Mouse (Mus musculus) stomach, embryonic 16.5 days (tissue): ENCODE results near the gene Hunk. TPM values are rescaled to one million over a fixed set of nuclear protein-coding genes. Genes with fewer than 3 reads are reported as not detected.

Experiments
- ATAC-seq: fragments of 200-750 bp; cut with Nextera tagmentation; 2 replicates; pipeline ENCODE4 v1.8.0; 2017; ENCODE audit warnings: moderate number of reproducible peaks, moderate TSS enrichment; ENCODE audit not compliant: insufficient read depth, low FRiP score
- H3K27ac ChIP-seq: fragments of 300-500 bp; sonication (generic); 2 replicates; pipeline ENCODE4 v1.5.1; 2014; ENCODE audit warnings: low read length
- H3K27me3 ChIP-seq: fragments of 300-500 bp; sonication (generic); 2 replicates; pipeline ENCODE4 v1.6.1; 2014; ENCODE audit warnings: low read length, control low read depth, mixed read lengths; ENCODE audit not compliant: control insufficient read depth, insufficient read depth
- H3K36me3 ChIP-seq: fragments of 300-500 bp; sonication (generic); 2 replicates; pipeline ENCODE4 v1.6.1; 2014; ENCODE audit warnings: low read length; ENCODE audit not compliant: control insufficient read depth, insufficient read depth
- H3K4me1 ChIP-seq: fragments of 300-500 bp; sonication (generic); 2 replicates; pipeline ENCODE4 v1.6.1; 2014; ENCODE audit warnings: low read length, control low read depth, mixed read lengths; ENCODE audit not compliant: control insufficient read depth, insufficient read depth
- H3K4me2 ChIP-seq: fragments of 300-500 bp; sonication (generic); 2 replicates; pipeline ENCODE4 v1.6.1; 2014; ENCODE audit warnings: low read depth, low read length, mixed read lengths
- H3K4me3 ChIP-seq: fragments of 300-500 bp; sonication (generic); replicated peaks from 2 replicates; pipeline ENCODE4 v1.5.1; 2014; ENCODE audit warnings: mild to moderate bottlenecking, low read length
- H3K9ac ChIP-seq: fragments of 300-500 bp; sonication (generic); 2 replicates; pipeline ENCODE4 v1.6.1; 2014; ENCODE audit warnings: low read length
- H3K9me3 ChIP-seq: fragments of 300-500 bp; sonication (generic); replicated peaks from 2 replicates; pipeline ENCODE4 v1.6.1; 2016; ENCODE audit warnings: low read length, control low read depth; ENCODE audit not compliant: control insufficient read depth
- WGBS: fragments of 180-500 bp; shearing (Covaris S2); extraction: QIAGEN DNeasy Blood & Tissue Kit; methylation state at CpG from one replicate; pipeline ENCODE4 v1.1.7; 2014; 5-methylcytosine and 5-hydroxymethylcytosine counted together
- polyA plus RNA-seq: library from polyadenylated mRNA; unstranded; fragments of >200 nt; fragmentation: Nextera tagmentation; extraction: Ambion mirVana; gene quantifications from 2 replicates; pipeline ENCODE4 v1.2.1, GENCODE M21; 2015

The Hunk gene
- polyA plus RNA-seq, 1 experiment from 2014 or later, result 6.0 TPM

DNA sequence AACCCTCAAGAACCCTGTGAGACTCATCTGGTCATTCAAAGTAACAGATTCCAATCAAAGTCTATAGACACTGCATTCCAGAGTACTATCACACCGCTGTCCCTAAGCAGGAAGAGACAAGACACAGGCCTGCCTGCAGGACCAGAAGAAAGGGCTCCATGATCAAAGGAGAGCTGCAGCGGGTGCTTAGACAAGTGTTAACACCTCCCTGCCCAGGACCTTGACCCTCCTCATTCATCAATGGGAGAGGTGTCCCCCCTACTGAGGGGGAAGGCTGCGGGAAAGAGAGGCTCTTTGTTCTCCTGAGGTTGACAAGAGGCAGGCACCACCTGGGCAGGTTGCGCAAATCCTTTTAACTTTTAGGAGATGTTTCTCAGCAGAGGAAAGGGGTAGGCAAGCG, 51.5 kb downstream of the Hunk start:
- ATAC-seq, result no peak
- Histone ChIP-seq H3K27me3 (no peaks in the 10 kb centered on the region), H3K4me2 (no peak overlapping the region), H3K27ac (no peak overlapping the region), H3K4me1 (no peaks in the 10 kb centered on the region), H3K9me3 (peaks cover 7% of the 10 kb centered on the region), H3K9ac (no peak overlapping the region), H3K4me3 (no peak overlapping the region), H3K36me3 (peaks cover 12% of the 10 kb centered on the region)
- 50% methylated on average over 5 of the region's 5 CpGs for WGBS

DNA sequence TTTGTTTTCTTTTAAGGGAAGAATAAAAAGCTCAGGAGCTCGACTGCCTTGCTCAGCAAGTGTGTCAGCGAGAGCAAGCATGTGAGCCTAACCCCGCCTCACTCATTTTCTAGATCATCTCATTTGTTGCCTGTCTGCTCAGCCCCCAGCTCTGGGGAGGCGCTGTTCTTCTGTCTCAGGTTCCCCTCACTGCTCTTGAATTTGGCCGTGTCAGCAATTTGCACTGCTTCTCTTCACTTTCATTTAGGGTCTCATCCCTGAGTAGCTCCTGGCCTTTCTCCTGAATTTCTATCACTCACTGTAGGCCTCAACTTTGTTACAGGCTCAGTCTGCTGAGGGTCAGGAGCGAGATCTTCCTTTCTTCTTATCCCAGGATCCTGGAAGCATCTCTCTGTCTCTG, 53.7 kb downstream of the Hunk start:
- ATAC-seq, result no peak
- Histone ChIP-seq H3K4me2 (no peak overlapping the region), H3K4me1 (0 out of 2 replicates have a peak, but pooled peaks cover 3% of the 10 kb centered on the region), H3K9ac (no peak overlapping the region), H3K27ac (no peak overlapping the region), H3K9me3 (no peaks in the 10 kb centered on the region), H3K36me3 (no peaks in the 10 kb centered on the region), H3K4me3 (no peak overlapping the region), H3K27me3 (no peaks in the 10 kb centered on the region)
- 76% methylated on average over 6 of the region's 6 CpGs for WGBS

DNA sequence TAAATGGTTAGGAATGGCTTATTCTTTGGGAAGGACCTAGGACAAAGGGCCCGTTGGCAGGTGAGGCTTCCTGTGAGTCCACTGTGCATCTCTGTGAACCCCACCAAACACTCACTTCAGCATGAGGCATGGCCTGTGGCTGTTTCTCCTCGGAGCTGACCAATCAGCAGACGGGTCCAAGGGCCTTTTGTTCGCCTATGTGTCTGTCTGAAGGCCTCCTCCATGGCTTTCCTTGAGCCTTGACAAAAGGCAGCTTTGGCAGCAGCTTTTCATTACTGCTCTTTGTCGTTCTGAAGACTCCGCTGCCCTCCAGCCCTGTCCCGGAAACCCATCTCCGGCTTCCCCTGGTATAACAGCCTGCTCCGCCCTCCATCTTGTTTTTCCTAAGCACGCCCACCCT, 54.8 kb downstream of the Hunk start:
- no peak for ATAC-seq
- H3K27ac ChIP-seq, result no peak overlapping the region
- H3K4me1 ChIP-seq, result 0 out of 2 replicates have a peak, but pooled peaks cover 3% of the 10 kb centered on the region
- no peak overlapping the region for H3K4me3 ChIP-seq
- H3K9me3 ChIP-seq, result no peaks in the 10 kb centered on the region
- no peaks in the 10 kb centered on the region for H3K27me3 ChIP-seq
- 90% methylated on average over 10 of the region's 10 CpGs for WGBS
- no peak overlapping the region for H3K9ac ChIP-seq
- H3K36me3 ChIP-seq, result no peaks in the 10 kb centered on the region
- H3K4me2 ChIP-seq, result no peak overlapping the region

DNA sequence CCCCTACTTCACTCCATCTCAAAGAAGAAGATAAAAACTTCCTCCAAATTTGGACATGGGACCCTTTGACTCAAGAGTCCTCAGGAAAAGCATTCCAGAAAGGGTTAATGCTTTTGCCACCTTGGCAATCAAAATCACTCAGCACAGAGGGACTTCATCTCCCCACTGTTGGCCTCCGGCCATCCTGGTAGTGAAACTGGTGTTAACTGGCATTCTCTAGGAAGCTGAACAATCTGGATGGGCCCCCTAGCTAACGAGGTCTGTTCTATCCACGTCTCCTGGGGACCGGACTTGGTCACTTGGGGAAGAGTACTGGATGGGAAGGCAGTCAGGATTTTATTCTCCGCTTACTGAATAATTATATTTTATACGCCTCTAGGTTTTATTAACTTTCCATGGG, 57.2 kb downstream of the Hunk start:
- H3K36me3 ChIP-seq, result no peaks in the 10 kb centered on the region
- ATAC-seq, result no peak
- H3K4me1 ChIP-seq, result 0 out of 2 replicates have a peak, but pooled peaks cover 3% of the 10 kb centered on the region
- no peak overlapping the region for H3K9ac ChIP-seq
- H3K9me3 ChIP-seq, result no peaks in the 10 kb centered on the region
- no peak overlapping the region for H3K4me3 ChIP-seq
- no peak overlapping the region for H3K4me2 ChIP-seq
- H3K27me3 ChIP-seq, result no peaks in the 10 kb centered on the region
- 78% methylated on average over 6 of the region's 6 CpGs for WGBS
- H3K27ac ChIP-seq, result no peak overlapping the region

DNA sequence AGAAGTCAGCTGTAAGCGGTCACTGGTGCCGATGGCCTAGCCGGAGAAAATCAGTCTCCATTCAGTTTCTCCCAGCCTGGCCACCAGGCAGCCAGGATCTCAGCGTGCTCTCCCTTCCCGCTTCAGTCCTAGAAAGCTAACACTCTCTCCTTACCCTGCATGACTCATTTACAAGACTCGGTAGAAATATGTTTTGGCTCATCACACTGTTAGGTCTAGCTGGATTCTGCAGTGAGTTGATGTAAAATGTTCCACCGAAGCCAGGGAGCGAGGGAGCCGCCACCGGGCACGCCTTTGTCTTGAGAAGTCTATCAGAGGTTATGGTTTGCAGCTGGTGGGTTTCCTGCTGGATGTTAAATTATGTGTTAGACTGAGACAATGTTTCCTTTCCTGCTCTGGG, 67.4 kb downstream of the Hunk start:
- no peaks in the 10 kb centered on the region for H3K27me3 ChIP-seq
- H3K9ac ChIP-seq, result peak overlapping the region; percentile 28; the same call in 1 of the 2 replicates
- 38% methylated on average over 11 of the region's 11 CpGs for WGBS
- H3K4me1 ChIP-seq, result peaks cover 23% of the 10 kb centered on the region
- peak; percentile 87 for ATAC-seq
- H3K36me3 ChIP-seq, result no peaks in the 10 kb centered on the region
- H3K4me2 ChIP-seq, result peak overlapping the region; percentile 17; the same call in 1 of the 2 replicates
- H3K27ac ChIP-seq, result peak overlapping the region; percentile 80
- no peak overlapping the region for H3K4me3 ChIP-seq
- no peaks in the 10 kb centered on the region for H3K9me3 ChIP-seq

DNA sequence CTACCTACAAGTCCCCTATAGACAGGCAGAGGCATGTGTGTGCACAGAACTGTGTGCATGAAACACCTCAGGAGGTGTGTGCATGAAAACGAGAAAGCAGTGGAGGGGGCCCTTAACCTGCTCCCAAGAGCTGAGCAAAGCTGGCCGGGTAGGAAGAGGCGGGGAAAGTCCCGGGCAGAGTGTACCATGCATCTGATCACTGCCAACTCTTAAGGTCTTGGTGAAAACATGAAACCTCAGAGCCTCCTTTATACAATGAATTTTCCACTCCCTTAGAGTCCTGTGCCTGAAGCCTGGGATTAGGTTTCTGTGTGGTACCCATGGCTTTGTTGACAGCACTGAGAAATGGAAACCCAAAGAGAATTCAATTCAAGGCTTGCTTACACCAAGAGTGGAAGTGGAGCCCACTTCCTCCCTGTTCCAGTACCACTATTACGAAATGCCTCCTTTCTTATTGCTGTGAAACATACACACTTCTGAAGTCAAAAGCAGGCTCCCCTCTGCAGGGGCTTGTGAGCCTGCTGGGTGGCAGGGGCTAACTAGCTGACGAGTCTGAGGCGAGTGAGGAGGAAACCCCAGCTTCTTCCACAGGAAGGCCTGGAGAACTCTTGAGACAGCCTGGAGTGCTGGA, 70.8 kb downstream of the Hunk start:
- H3K4me3 ChIP-seq, result no peak overlapping the region
- peaks cover 28% of the 10 kb centered on the region for H3K4me1 ChIP-seq
- H3K4me2 ChIP-seq, result no peak overlapping the region
- no peaks in the 10 kb centered on the region for H3K27me3 ChIP-seq
- no peaks in the 10 kb centered on the region for H3K9me3 ChIP-seq
- H3K9ac ChIP-seq, result no peak overlapping the region
- ATAC-seq, result no peak
- no peak overlapping the region for H3K27ac ChIP-seq
- WGBS, result 80% methylated on average over 7 of the region's 7 CpGs
- H3K36me3 ChIP-seq, result no peaks in the 10 kb centered on the region

DNA sequence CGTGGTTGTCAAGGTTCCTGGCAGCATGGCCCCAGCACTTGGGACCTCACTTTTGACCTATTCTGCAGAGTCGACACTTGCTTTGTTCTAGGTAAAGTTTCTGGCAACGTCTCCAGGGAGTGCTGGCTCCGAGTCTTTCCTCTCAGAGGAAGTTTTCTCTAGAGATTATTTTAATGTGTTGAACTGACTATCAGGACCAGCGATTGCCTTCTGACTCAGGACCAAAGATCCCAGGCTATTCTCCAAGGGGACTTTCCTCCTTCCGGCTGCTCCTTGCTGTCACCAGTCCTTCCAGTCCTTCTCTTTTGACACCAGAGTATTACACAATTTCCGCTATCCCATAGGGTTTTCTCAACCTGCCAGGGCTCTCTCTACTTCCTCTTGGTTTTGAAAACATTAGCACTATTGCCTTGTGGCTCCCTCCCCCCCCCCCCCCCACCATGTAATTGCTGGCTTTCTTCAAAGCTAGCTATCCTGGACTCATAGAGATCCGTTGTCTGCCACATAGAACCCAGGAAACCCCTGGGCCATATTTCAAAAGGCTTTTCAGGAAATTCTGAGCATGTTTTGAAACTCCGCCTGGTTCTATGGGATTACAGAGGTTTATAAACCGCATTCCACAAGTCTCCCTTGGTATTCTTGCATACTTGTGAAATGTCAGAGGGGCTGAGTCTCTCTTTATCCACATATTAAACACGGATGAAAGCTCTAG, 73.2 kb downstream of the Hunk start:
- H3K27ac ChIP-seq, result peak overlapping the region; percentile 64
- 37% methylated on average over 11 of the region's 11 CpGs for WGBS
- no peaks in the 10 kb centered on the region for H3K27me3 ChIP-seq
- H3K9me3 ChIP-seq, result no peaks in the 10 kb centered on the region
- H3K4me1 ChIP-seq, result peaks cover 14% of the 10 kb centered on the region
- H3K4me3 ChIP-seq, result no peak overlapping the region
- no peak overlapping the region for H3K4me2 ChIP-seq
- H3K36me3 ChIP-seq, result no peaks in the 10 kb centered on the region
- peak; percentile 25; the same call in 1 of the 2 replicates for ATAC-seq
- H3K9ac ChIP-seq, result no peak overlapping the region

DNA sequence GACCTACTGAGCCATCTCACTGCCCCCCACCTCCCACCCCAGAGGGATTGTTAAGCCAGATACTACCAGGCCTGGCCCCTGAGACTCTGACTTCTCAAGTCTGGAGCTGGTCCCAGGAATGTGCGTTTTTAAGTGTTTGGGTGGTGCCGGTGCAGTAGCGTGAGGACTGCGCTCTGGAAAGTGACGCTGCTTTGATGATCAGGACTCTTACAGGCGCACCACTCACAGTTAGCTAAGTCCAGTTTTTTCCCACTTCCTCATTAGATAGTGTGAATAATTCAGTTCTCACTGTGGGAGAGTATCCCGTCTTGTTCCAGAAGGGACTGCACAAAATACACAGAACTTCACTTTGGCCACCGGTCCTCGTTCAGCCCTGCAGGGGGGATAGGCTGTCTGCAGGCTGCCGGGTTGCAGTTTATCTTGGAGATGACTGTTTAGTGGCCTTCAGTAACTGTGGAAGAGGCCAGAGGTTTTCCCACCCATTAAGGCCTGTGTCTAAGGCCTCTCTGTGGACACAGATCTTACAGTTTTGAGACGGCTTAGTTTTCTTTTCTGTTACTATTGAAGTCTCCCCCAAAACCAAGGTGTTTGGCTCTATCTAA, 75.6 kb downstream of the Hunk start:
- peaks cover 14% of the 10 kb centered on the region for H3K4me1 ChIP-seq
- no peak overlapping the region for H3K4me2 ChIP-seq
- H3K27me3 ChIP-seq, result no peaks in the 10 kb centered on the region
- no peak overlapping the region for H3K9ac ChIP-seq
- H3K36me3 ChIP-seq, result 0 out of 2 replicates have a peak, but pooled peaks cover 4% of the 10 kb centered on the region
- whole genome bisulfite sequencing, result 52% methylated on average over 11 of the region's 11 CpGs
- ATAC-seq, result no peak
- H3K27ac ChIP-seq, result no peak overlapping the region
- no peaks in the 10 kb centered on the region for H3K9me3 ChIP-seq
- H3K4me3 ChIP-seq, result no peak overlapping the region

DNA sequence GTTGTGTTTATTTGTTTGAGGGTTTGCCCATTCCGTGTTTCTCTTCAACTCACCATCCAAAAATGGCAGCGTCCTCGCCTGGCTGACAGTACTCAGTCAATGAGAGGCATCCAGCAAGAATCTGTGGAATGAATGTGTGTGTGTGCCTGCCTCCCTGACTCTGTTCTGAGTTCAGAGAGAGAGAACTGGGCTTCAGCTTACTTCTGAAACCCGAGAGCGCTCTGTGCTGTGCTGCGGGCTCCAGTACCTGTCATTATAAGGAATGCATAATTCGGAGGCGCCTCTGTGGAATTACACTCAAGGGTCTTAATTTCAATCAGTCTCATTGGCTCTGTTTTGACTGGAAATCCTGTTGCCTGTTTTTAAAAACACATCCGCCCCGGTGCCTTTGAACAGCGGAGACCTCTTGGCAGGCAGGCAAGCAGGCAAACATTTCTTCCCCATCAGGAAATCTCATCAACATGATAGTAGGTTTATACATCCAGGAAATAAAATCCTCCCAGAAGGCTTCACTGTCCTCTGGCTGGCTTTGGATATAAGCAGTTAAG, 77.0 kb downstream of the Hunk start:
- no peaks in the 10 kb centered on the region for H3K9me3 ChIP-seq
- no peak overlapping the region for H3K27ac ChIP-seq
- H3K4me3 ChIP-seq, result no peak overlapping the region
- peaks cover 14% of the 10 kb centered on the region for H3K4me1 ChIP-seq
- H3K36me3 ChIP-seq, result 0 out of 2 replicates have a peak, but pooled peaks cover 4% of the 10 kb centered on the region
- H3K4me2 ChIP-seq, result no peak overlapping the region
- H3K27me3 ChIP-seq, result no peaks in the 10 kb centered on the region
- no peak overlapping the region for H3K9ac ChIP-seq
- WGBS, result 67% methylated on average over 11 of the region's 11 CpGs
- ATAC-seq, result no peak
